12 mouse cellular contexts compared by ENCODE assay signal in genomic region chr7:75521199-75521598, GRCm38 (mm10).
DNase-seq lines count a peak whose midpoint lies in the region; ATAC-seq lines count a peak whose summit lies in the region.
"Had no signal": no experiment of that assay in that cellular context is flagged by ENCODE, and none has a peak within 500 bp of the region (broad histone marks: within the 10 kb centered on the region; RNA-seq: fewer than 3 reads in every experiment).

No protein-coding gene starts in this region.

- DNase-seq in heart, postnatal 25 days (ENCODE audit: low spot score), result no peak
- peak; percentile 6 for DNase-seq in midbrain, embryonic 14.5 days
- peak; percentile 55 for DNase-seq in embryo, embryonic 10.5 days (ENCODE audit: low spot score)
- DNase-seq in left cerebral cortex, postnatal 14 days (ENCODE audit: low spot score in 2 of 2), result no peak
- DNase-seq: cerebellum, adult 11 months; gastrocnemius, postnatal 25 days had no signal

- H3K27ac ChIP-seq in heart, embryonic 16.5 days (ENCODE audit: low read length), result peak overlapping the region; percentile 55; the same call in 1 of the 2 replicates
- no peak overlapping the region for H3K27ac ChIP-seq in midbrain, embryonic 14.5 days (replicated peaks; ENCODE audit: low read depth, low read length)
- no peak overlapping the region for H3K27ac ChIP-seq in midbrain, embryonic 13.5 days
- H3K27ac ChIP-seq in forebrain, embryonic 15.5 days (replicated peaks), result no peak overlapping the region
- H3K27ac ChIP-seq: forebrain, embryonic 12.5 days; layer of hippocampus, adult 2 months; lung, embryonic 15.5 days had no signal

- no peaks in the 10 kb centered on the region for H3K9me3 ChIP-seq in heart, embryonic 16.5 days (replicated peaks; ENCODE audit: control insufficient read depth, low read length)
- H3K9me3 ChIP-seq in midbrain, embryonic 14.5 days (ENCODE audit: control insufficient read depth, low read length), result no peaks in the 10 kb centered on the region
- H3K9me3 ChIP-seq in midbrain, embryonic 13.5 days, result no peaks in the 10 kb centered on the region
- no peaks in the 10 kb centered on the region for H3K9me3 ChIP-seq in forebrain, embryonic 15.5 days
- H3K9me3 ChIP-seq: forebrain, embryonic 12.5 days; lung, embryonic 15.5 days had no signal

- no peak overlapping the region for H3K4me2 ChIP-seq in heart, embryonic 16.5 days (ENCODE audit: low read depth, low read length)
- H3K4me2 ChIP-seq in midbrain, embryonic 14.5 days (ENCODE audit: low read length), result no peak overlapping the region
- H3K4me2 ChIP-seq in midbrain, embryonic 13.5 days (replicated peaks), result no peak overlapping the region
- H3K4me2 ChIP-seq in forebrain, embryonic 15.5 days (replicated peaks), result no peak overlapping the region
- H3K4me2 ChIP-seq: forebrain, embryonic 12.5 days; lung, embryonic 15.5 days had no signal

- ATAC-seq in heart, embryonic 16.5 days (replicated peaks; ENCODE audit: extremely low read depth, insufficient read depth, low FRiP score), result no peak
- no peak for ATAC-seq in midbrain, embryonic 14.5 days (ENCODE audit: low FRiP score, low TSS enrichment)
- no peak for ATAC-seq in midbrain, embryonic 13.5 days
- ATAC-seq in forebrain, embryonic 15.5 days (replicated peaks), result no peak

- intact Hi-C loops in heart, postnatal 25 days (cut with DNase I), result loop anchor here (5.0 kb wide), 1 partner anchor 64 kb away; the partner anchor contains the start of gene Akap13
- intact Hi-C loops in left cerebral cortex, postnatal 14 days (cut with DNase I), result no loop called here

- peaks cover 35% of the 10 kb centered on the region for H3K4me1 ChIP-seq in heart, embryonic 16.5 days (ENCODE audit: control insufficient read depth, insufficient read depth, low read length)
- 0 out of 2 replicates have a peak, but pooled peaks cover 4% of the 10 kb centered on the region for H3K4me1 ChIP-seq in midbrain, embryonic 14.5 days (ENCODE audit: control insufficient read depth, insufficient read depth, low read length)
- peaks cover 5% of the 10 kb centered on the region for H3K4me1 ChIP-seq in midbrain, embryonic 13.5 days (replicated peaks)
- H3K4me1 ChIP-seq in forebrain, embryonic 15.5 days, result no peaks in the 10 kb centered on the region

- H3K4me3 ChIP-seq in heart, embryonic 16.5 days (ENCODE audit: low read length), result no peak overlapping the region
- no peak overlapping the region for H3K4me3 ChIP-seq in midbrain, embryonic 14.5 days (replicated peaks; ENCODE audit: low read depth, low read length)
- H3K4me3 ChIP-seq in midbrain, embryonic 13.5 days (replicated peaks), result no peak overlapping the region
- H3K4me3 ChIP-seq in forebrain, embryonic 15.5 days, result no peak overlapping the region
- H3K4me3 ChIP-seq: forebrain, embryonic 12.5 days; layer of hippocampus, adult 2 months; lung, embryonic 15.5 days had no signal

- H3K27me3 ChIP-seq in heart, embryonic 16.5 days (ENCODE audit: control insufficient read depth, insufficient read depth, low read length), result no peaks in the 10 kb centered on the region
- H3K27me3 ChIP-seq in midbrain, embryonic 14.5 days (ENCODE audit: control insufficient read depth, insufficient read depth, low read length), result no peaks in the 10 kb centered on the region
- H3K27me3 ChIP-seq in midbrain, embryonic 13.5 days, result no peaks in the 10 kb centered on the region
- H3K27me3 ChIP-seq in forebrain, embryonic 15.5 days, result no peaks in the 10 kb centered on the region
- H3K27me3 ChIP-seq: forebrain, embryonic 12.5 days; lung, embryonic 15.5 days had no signal

- H3K36me3 ChIP-seq in heart, embryonic 16.5 days (ENCODE audit: control insufficient read depth, insufficient read depth), result no peaks in the 10 kb centered on the region
- H3K36me3 ChIP-seq in midbrain, embryonic 14.5 days (ENCODE audit: control insufficient read depth, insufficient read depth, low read length), result no peaks in the 10 kb centered on the region
- H3K36me3 ChIP-seq in midbrain, embryonic 13.5 days, result no peaks in the 10 kb centered on the region
- H3K36me3 ChIP-seq in forebrain, embryonic 15.5 days, result no peaks in the 10 kb centered on the region
- H3K36me3 ChIP-seq: forebrain, embryonic 12.5 days; lung, embryonic 15.5 days had no signal

- 0 out of 2 replicates have a peak overlapping the region, but pooled peaks have one; percentile 20 for H3K9ac ChIP-seq in heart, embryonic 16.5 days (ENCODE audit: low read length)
- no peak overlapping the region for H3K9ac ChIP-seq in midbrain, embryonic 14.5 days (replicated peaks; ENCODE audit: low read length)
- H3K9ac ChIP-seq in midbrain, embryonic 13.5 days (replicated peaks), result no peak overlapping the region
- H3K9ac ChIP-seq in forebrain, embryonic 15.5 days (replicated peaks), result no peak overlapping the region
- H3K9ac ChIP-seq: forebrain, embryonic 12.5 days; lung, embryonic 15.5 days had no signal

- 41% methylated on average over 3 of the region's 3 CpGs for WGBS in heart, embryonic 16.5 days
- 18% methylated on average over 3 of the region's 3 CpGs for WGBS in midbrain, embryonic 14.5 days
- 28% methylated on average over 3 of the region's 3 CpGs for WGBS in midbrain, embryonic 13.5 days
- WGBS in forebrain, embryonic 15.5 days, result 31% methylated on average over 3 of the region's 3 CpGs

Comparison
In these comparisons a context has a peak if more than half of its experiments do, and no peak if none do; other contexts are left out.
1. DNase-seq: peak in midbrain, embryonic 14.5 days (single experiment) and embryo, embryonic 10.5 days (single experiment); none in heart, postnatal 25 days (single experiment) and left cerebral cortex, postnatal 14 days (0 of 2).